Mouse (Mus musculus): ENCODE measurements around the gene Srf. TPM values are rescaled to one million over a fixed set of nuclear protein-coding genes. Genes with fewer than 3 reads are reported as not detected.

Srf gene
- polyA plus RNA-seq (2014; fragmentation: Illumina TruSeq; extraction: RNeasy Lipid Tissue Mini Kit (QIAGEN cat#74804); ENCODE audit: low read depth, low replicate concordance), result 0.22 TPM

GRCm38 (mm10) chr17:46555673-46556583 is at the start of gene Srf:
Gene Srf (minus strand): TSS chr17:46556175.

DNA sequence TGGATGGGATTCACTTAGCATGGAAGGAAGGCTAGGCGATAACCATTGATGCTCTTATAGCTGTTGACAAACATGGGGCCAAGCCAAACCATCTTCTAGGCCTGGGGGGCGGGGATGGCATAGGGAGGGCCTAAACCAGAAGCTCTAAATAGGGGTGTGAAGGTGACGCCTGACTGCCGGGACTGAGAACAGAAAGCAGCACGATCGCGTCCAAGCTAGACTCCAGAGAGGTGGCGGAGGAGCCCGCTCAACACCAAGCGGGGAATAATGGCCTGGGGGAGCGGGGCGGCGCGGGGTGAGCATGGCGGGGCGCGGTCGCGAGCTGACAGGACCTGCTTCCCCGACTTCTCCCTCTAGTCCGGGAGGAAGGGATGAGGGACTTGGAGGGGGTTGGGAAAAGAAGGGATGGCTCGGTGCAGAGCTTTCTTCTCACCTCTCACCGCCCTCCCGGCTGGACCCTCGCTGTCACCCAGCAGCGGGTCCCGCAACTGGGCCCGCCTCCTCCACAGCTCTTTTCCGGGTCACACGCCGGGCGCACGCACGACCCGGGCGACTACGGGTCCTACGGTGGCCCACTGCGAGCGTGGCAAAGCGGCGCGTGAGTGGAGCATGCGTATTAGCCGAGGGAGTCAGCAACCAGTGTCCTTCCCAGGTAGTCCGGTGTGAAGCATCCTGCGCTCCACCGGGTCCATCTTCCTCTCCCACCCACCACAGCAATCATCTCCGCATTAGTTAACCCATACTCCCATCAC is 10.0 kb downstream of the Srf start, which contains the start of gene Cul9:
TSS of gene Cul9 (minus strand) at position 576 of the 752 bp plus-strand sequence.

Other genes with a start within 250 kb of the Srf start
- 0.22 TPM for gene Abcc10, start 227.8 kb downstream of the Srf start, polyA plus RNA-seq (2014; fragmentation: Illumina TruSeq; extraction: RNeasy Lipid Tissue Mini Kit (QIAGEN cat#74804); ENCODE audit: low read depth, low replicate concordance)
- 37.2 TPM for gene Zfp318, start 172.4 kb downstream of the Srf start, polyA plus RNA-seq (2014; fragmentation: Illumina TruSeq; extraction: RNeasy Lipid Tissue Mini Kit (QIAGEN cat#74804); ENCODE audit: low read depth, low replicate concordance)
- not detected for gene Crip3, start 127.2 kb downstream of the Srf start, polyA plus RNA-seq (2014; fragmentation: Illumina TruSeq; extraction: RNeasy Lipid Tissue Mini Kit (QIAGEN cat#74804); ENCODE audit: low read depth, low replicate concordance)
- not detected for gene Slc22a7, start 117.7 kb downstream of the Srf start, polyA plus RNA-seq (2014; fragmentation: Illumina TruSeq; extraction: RNeasy Lipid Tissue Mini Kit (QIAGEN cat#74804); ENCODE audit: low read depth, low replicate concordance)
- 0.09 TPM for gene Ttbk1, start 68.5 kb downstream of the Srf start, polyA plus RNA-seq (2014; fragmentation: Illumina TruSeq; extraction: RNeasy Lipid Tissue Mini Kit (QIAGEN cat#74804); ENCODE audit: low read depth, low replicate concordance)
- 1.1 TPM for gene Dnph1, start 59.5 kb downstream of the Srf start, polyA plus RNA-seq (2014; fragmentation: Illumina TruSeq; extraction: RNeasy Lipid Tissue Mini Kit (QIAGEN cat#74804); ENCODE audit: low read depth, low replicate concordance)
- 0.44 TPM for gene Cul9, start 9.8 kb downstream of the Srf start, polyA plus RNA-seq (2014; fragmentation: Illumina TruSeq; extraction: RNeasy Lipid Tissue Mini Kit (QIAGEN cat#74804); ENCODE audit: low read depth, low replicate concordance)
- not detected for gene Ptk7, start 73.3 kb upstream of the Srf start, polyA plus RNA-seq (2014; fragmentation: Illumina TruSeq; extraction: RNeasy Lipid Tissue Mini Kit (QIAGEN cat#74804); ENCODE audit: low read depth, low replicate concordance)
- 0.41 TPM for gene Klc4, start 89.8 kb upstream of the Srf start, polyA plus RNA-seq (2014; fragmentation: Illumina TruSeq; extraction: RNeasy Lipid Tissue Mini Kit (QIAGEN cat#74804); ENCODE audit: low read depth, low replicate concordance)
- 0.95 TPM for gene Mrpl2, start 90.1 kb upstream of the Srf start, polyA plus RNA-seq (2014; fragmentation: Illumina TruSeq; extraction: RNeasy Lipid Tissue Mini Kit (QIAGEN cat#74804); ENCODE audit: low read depth, low replicate concordance)
- gene Cul7, start 94.2 kb upstream of the Srf start, polyA plus RNA-seq (2014; fragmentation: Illumina TruSeq; extraction: RNeasy Lipid Tissue Mini Kit (QIAGEN cat#74804); ENCODE audit: low read depth, low replicate concordance), result 0.19 TPM
- 3.3 TPM for gene Rrp36, start 118.2 kb upstream of the Srf start, polyA plus RNA-seq (2014; fragmentation: Illumina TruSeq; extraction: RNeasy Lipid Tissue Mini Kit (QIAGEN cat#74804); ENCODE audit: low read depth, low replicate concordance)
- 4.2 TPM for gene Mea1, start 122.6 kb upstream of the Srf start, polyA plus RNA-seq (2014; fragmentation: Illumina TruSeq; extraction: RNeasy Lipid Tissue Mini Kit (QIAGEN cat#74804); ENCODE audit: low read depth, low replicate concordance)
- 5.9 TPM for gene Klhdc3, start 124.7 kb upstream of the Srf start, polyA plus RNA-seq (2014; fragmentation: Illumina TruSeq; extraction: RNeasy Lipid Tissue Mini Kit (QIAGEN cat#74804); ENCODE audit: low read depth, low replicate concordance)
- gene Ppp2r5d, start 148.9 kb upstream of the Srf start, polyA plus RNA-seq (2014; fragmentation: Illumina TruSeq; extraction: RNeasy Lipid Tissue Mini Kit (QIAGEN cat#74804); ENCODE audit: low read depth, low replicate concordance), result 8.6 TPM
- gene Pex6, start 155.3 kb upstream of the Srf start, polyA plus RNA-seq (2014; fragmentation: Illumina TruSeq; extraction: RNeasy Lipid Tissue Mini Kit (QIAGEN cat#74804); ENCODE audit: low read depth, low replicate concordance), result 0.50 TPM
- gene Gnmt, start 173.0 kb upstream of the Srf start, polyA plus RNA-seq (2014; fragmentation: Illumina TruSeq; extraction: RNeasy Lipid Tissue Mini Kit (QIAGEN cat#74804); ENCODE audit: low read depth, low replicate concordance), result not detected
- gene Cnpy3, start 196.0 kb upstream of the Srf start, polyA plus RNA-seq (2014; fragmentation: Illumina TruSeq; extraction: RNeasy Lipid Tissue Mini Kit (QIAGEN cat#74804); ENCODE audit: low read depth, low replicate concordance), result 3.1 TPM
- not detected for gene Ptcra, start 207.5 kb upstream of the Srf start, polyA plus RNA-seq (2014; fragmentation: Illumina TruSeq; extraction: RNeasy Lipid Tissue Mini Kit (QIAGEN cat#74804); ENCODE audit: low read depth, low replicate concordance)
- gene 2310039H08Rik, start 216.5 kb upstream of the Srf start, polyA plus RNA-seq (2014; fragmentation: Illumina TruSeq; extraction: RNeasy Lipid Tissue Mini Kit (QIAGEN cat#74804); ENCODE audit: low read depth, low replicate concordance), result 13.0 TPM
- gene Rpl7l1, start 226.5 kb upstream of the Srf start, polyA plus RNA-seq (2014; fragmentation: Illumina TruSeq; extraction: RNeasy Lipid Tissue Mini Kit (QIAGEN cat#74804); ENCODE audit: low read depth, low replicate concordance), result 25.2 TPM